Mouse (Mus musculus) limb, embryonic 14.5 days (tissue): Measurements from ENCODE around the gene Xirp1. TPM values are rescaled to one million over a fixed set of nuclear protein-coding genes. Genes with fewer than 3 reads are reported as not detected.
A peak's percentile ranks its signal among the peaks of the same experiment; 100 is the strongest.

Source experiments
- ATAC-seq: fragments of 200-750 bp; cut with Nextera tagmentation; 2 replicates; pipeline ENCODE4 v1.8.0; 2017; ENCODE audit warnings: low read depth, moderate number of reproducible peaks, moderate TSS enrichment; ENCODE audit not compliant: low FRiP score
- DNase-seq: peaks from one replicate; pipeline ENCODE4 v3.0.0-alpha.2; 2015; ENCODE audit warnings: low spot score
- H3K27ac ChIP-seq: fragments of 300-500 bp; sonication (generic); replicated peaks from 2 replicates; pipeline ENCODE4 v1.5.1; 2014; ENCODE audit warnings: low read depth, mild to moderate bottlenecking, low read length, moderate library complexity, mixed read lengths
- H3K27me3 ChIP-seq: fragments of 300-500 bp; sonication (generic); 2 replicates; pipeline ENCODE4 v1.6.1; 2014; ENCODE audit warnings: low read length, mixed read lengths; ENCODE audit not compliant: control insufficient read depth, insufficient read depth
- H3K36me3 ChIP-seq: fragments of 300-500 bp; sonication (generic); 2 replicates; pipeline ENCODE4 v1.6.1; 2014; ENCODE audit warnings: mild to moderate bottlenecking, low read length, moderate library complexity, mixed read lengths; ENCODE audit not compliant: control insufficient read depth, insufficient read depth
- H3K4me1 ChIP-seq: fragments of 300-500 bp; sonication (generic); 2 replicates; pipeline ENCODE4 v1.6.1; 2014; ENCODE audit warnings: antibody characterized with exemption, low read length, mixed read lengths; ENCODE audit not compliant: control insufficient read depth, insufficient read depth
- H3K4me2 ChIP-seq: fragments of 300-500 bp; sonication (generic); replicated peaks from 2 replicates; pipeline ENCODE4 v1.6.1; 2014; ENCODE audit warnings: low read depth, mild to moderate bottlenecking, low read length, moderate library complexity; ENCODE audit not compliant: severe bottlenecking
- H3K4me3 ChIP-seq: fragments of 300-500 bp; sonication (generic); replicated peaks from 2 replicates; pipeline ENCODE4 v1.5.1; 2014; ENCODE audit warnings: low read length
- H3K9ac ChIP-seq: fragments of 300-500 bp; sonication (generic); 2 replicates; pipeline ENCODE4 v1.6.1; 2014; ENCODE audit warnings: mild to moderate bottlenecking, low read depth, low read length, moderate library complexity; ENCODE audit not compliant: severe bottlenecking
- H3K9me3 ChIP-seq: fragments of 300-500 bp; sonication (generic); 2 replicates; pipeline ENCODE4 v1.6.1; 2016; ENCODE audit warnings: low read length; ENCODE audit not compliant: control insufficient read depth
- POLR2A ChIP-seq: fragments of 200-500 bp; IDR thresholded peaks from 2 replicates; pipeline ENCODE4 v1.8.0; 2012; ENCODE audit warnings: inconsistent platforms, mild to moderate bottlenecking, moderate library complexity, borderline replicate concordance; ENCODE audit not compliant: insufficient read depth, insufficient read length; ENCODE audit errors: extremely low read depth
- WGBS: fragments of 180-500 bp; shearing (Covaris S2); extraction: QIAGEN DNeasy Blood & Tissue Kit; methylation state at CpG from one replicate; pipeline ENCODE4 v1.1.7; 2014; 5-methylcytosine and 5-hydroxymethylcytosine counted together
- polyA plus RNA-seq, 2 experiments: library from polyadenylated mRNA; depleted of rRNA in 1 of 2; stranded (reverse) in 1 of 2; unstranded in 1 of 2; fragments of >200 nt; fragmentation: Nextera tagmentation in 1 of 2; extraction: Ambion mirVana in 1 of 2; gene quantifications; 2 replicates each; pipeline versions ENCODE4 v1.2.1 to v1.2.3; 2012 to 2014

Gene Xirp1
- polyA plus RNA-seq, 2 experiments: 1.4 to 2.2 TPM

- H3K4me1 ChIP-seq: no peaks in the 10 kb centered on the region
Observed at GRCm38 (mm10) chr9:120048495-120048894, 25.1 kb upstream of the Xirp1 start.

GRCm38 (mm10) chr9:120043115-120043514, 19.7 kb upstream of the Xirp1 start:
- Histone ChIP-seq H3K36me3 (no peaks in the 10 kb centered on the region), H3K4me3 (no peak overlapping the region), H3K4me2 (no peak overlapping the region), H3K27me3 (no peaks in the 10 kb centered on the region), H3K4me1 (no peaks in the 10 kb centered on the region), H3K9me3 (no peaks in the 10 kb centered on the region), H3K9ac (no peak overlapping the region), H3K27ac (no peak overlapping the region)
- TF ChIP-seq POLR2A: no peak
- DNase-seq: no peak
- WGBS: 85% methylated on average over 7 of the region's 7 CpGs
- no peak for ATAC-seq

More at GRCm38 (mm10) chr9:120048495-120048894, 25.1 kb upstream of the Xirp1 start:
- H3K4me3 ChIP-seq: no peak overlapping the region
- DNase-seq: no peak
- no peaks in the 10 kb centered on the region for H3K27me3 ChIP-seq
- no peak overlapping the region for H3K4me2 ChIP-seq
- H3K27ac ChIP-seq: no peak overlapping the region
- ATAC-seq: no peak
- H3K9ac ChIP-seq: no peak overlapping the region
- TF ChIP-seq POLR2A: no peak
- WGBS: 73% methylated on average over 6 of the region's 6 CpGs
- no peaks in the 10 kb centered on the region for H3K36me3 ChIP-seq
- H3K9me3 ChIP-seq: no peaks in the 10 kb centered on the region

DNA sequence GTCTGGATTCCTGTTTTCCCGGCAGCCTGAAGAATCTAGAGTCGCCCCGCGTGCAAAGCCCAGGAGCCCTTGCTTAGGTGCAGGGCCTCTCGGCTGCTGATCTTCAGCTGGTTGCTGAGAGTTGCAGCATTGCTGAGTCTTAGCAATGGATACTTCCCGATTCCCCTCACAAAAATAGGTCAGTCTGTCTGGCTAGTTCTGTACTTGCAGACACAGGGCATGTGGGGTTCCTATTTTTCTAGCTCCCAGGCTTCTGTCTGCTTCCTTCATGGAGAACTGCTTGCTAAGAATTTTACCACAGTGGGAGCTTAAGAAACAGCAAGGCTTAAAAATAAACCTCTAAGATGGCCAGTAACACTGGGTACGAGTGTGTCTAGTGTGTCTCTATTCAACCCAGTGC, 14.0 kb upstream of the Xirp1 start:
- Histone ChIP-seq H3K27me3 (no peaks in the 10 kb centered on the region), H3K36me3 (no peaks in the 10 kb centered on the region), H3K4me3 (no peak overlapping the region), H3K9ac (peak overlapping the region; percentile 8; the same call in 1 of the 2 replicates), H3K9me3 (no peaks in the 10 kb centered on the region), H3K4me2 (no peak overlapping the region), H3K4me1 (no peaks in the 10 kb centered on the region), H3K27ac (no peak overlapping the region)
- no peak for ATAC-seq
- DNase-seq: no peak
- no peak for TF ChIP-seq POLR2A
- 80% methylated on average over 7 of the region's 7 CpGs for WGBS

GRCm38 (mm10) chr9:120034375-120034774, 11.0 kb upstream of the Xirp1 start:
- Histone ChIP-seq H3K4me2 (no peak overlapping the region), H3K9ac (no peak overlapping the region), H3K36me3 (no peaks in the 10 kb centered on the region), H3K4me3 (no peak overlapping the region), H3K27me3 (no peaks in the 10 kb centered on the region), H3K9me3 (no peaks in the 10 kb centered on the region), H3K27ac (no peak overlapping the region), H3K4me1 (no peaks in the 10 kb centered on the region)
- ATAC-seq (no peak), DNase-seq (no peak)
- WGBS: 82% methylated on average over 8 of the region's 8 CpGs
- no peak for TF ChIP-seq POLR2A

- ATAC-seq: no peak
- peaks cover under 1% of the 10 kb centered on the region; the same call in 1 of the 2 replicates for H3K4me1 ChIP-seq
- 92% methylated on average over 6 of the region's 6 CpGs for WGBS
Observed at GRCm38 (mm10) chr9:120032710-120033109, 9.3 kb upstream of the Xirp1 start.

DNA sequence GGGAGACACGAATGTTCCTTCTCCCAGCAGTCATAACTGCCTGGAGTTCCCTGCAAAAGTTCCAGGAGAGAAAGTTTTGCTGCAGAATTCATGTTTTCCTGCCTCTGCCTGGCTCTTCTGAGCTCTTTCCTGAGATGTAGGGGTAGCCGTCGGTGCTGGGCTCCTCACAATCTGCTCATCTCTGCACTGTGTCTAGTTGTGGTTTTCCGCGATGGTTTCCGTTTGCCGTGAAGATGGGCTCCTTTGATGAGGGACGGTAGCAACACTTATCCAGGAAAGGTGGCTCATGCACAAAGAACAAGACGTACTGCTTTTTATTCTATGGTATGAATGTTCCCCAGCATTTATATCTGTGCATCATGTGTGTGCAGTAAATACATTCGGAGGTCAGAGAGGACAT, 7.0 kb upstream of the Xirp1 start:
- WGBS: 84% methylated on average over 10 of the region's 10 CpGs
- Histone ChIP-seq H3K9ac (no peak overlapping the region), H3K27ac (no peak overlapping the region), H3K27me3 (no peaks in the 10 kb centered on the region), H3K36me3 (no peaks in the 10 kb centered on the region), H3K9me3 (no peaks in the 10 kb centered on the region), H3K4me1 (peaks cover 5% of the 10 kb centered on the region; the same call in 1 of the 2 replicates), H3K4me2 (no peak overlapping the region), H3K4me3 (no peak overlapping the region)
- DNase-seq (no peak), ATAC-seq (no peak)
- no peak for TF ChIP-seq POLR2A

More at GRCm38 (mm10) chr9:120032710-120033109, 9.3 kb upstream of the Xirp1 start:
- Histone ChIP-seq H3K9ac (no peak overlapping the region), H3K9me3 (no peaks in the 10 kb centered on the region), H3K4me2 (no peak overlapping the region), H3K4me3 (no peak overlapping the region), H3K36me3 (no peaks in the 10 kb centered on the region), H3K27me3 (no peaks in the 10 kb centered on the region), H3K27ac (no peak overlapping the region)
- TF ChIP-seq POLR2A: no peak
- no peak for DNase-seq
